Mouse (Mus musculus) left cerebral cortex, adult 11 months (tissue): ENCODE measurements around the gene Mis18a.

Experiments used
- DNase-seq: peaks from one replicate; pipeline ENCODE4 v3.0.0; 2022; ENCODE audit warnings: low spot score

The Mis18a gene

DNA sequence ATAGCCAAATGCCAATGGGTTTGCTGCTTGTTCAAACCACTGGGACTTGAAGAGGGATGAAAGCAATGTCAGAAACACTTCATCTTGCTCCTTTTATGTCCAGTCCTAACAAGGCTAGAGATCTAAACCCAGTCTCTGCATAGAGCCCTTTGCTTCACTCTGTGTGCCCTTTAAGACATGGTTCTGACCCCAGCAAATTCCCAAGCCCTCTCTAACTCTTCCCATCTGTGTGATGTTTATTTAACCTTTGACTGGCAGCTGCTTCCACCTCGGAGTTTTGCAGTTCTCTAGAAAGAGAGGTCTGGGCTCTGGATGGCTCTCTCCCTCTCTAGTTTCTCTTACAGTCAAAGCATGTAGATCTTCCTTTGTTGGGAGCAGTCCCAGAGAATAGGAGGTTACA is 23.6 kb downstream of the Mis18a start:
- DNase-seq: no peak

DNA sequence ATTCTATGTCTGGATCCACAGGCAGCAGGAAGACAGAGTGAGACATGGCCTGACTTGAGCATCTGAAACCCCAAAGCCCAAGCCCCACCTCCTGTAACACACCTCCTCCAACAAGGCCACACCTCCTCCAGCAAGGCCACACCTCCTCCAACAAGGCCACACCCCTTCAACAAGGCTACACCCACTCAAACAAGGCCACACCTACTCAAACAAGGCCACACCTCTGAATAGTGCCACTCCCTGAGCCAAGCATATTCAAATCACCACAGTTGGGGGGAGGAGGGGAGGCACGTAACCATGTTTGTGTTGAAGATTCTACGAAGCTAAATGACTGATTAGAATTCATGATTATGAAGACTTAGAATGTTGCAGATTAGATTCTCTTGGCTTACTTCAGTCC is 25.7 kb downstream of the Mis18a start:
- no peak for DNase-seq

DNA sequence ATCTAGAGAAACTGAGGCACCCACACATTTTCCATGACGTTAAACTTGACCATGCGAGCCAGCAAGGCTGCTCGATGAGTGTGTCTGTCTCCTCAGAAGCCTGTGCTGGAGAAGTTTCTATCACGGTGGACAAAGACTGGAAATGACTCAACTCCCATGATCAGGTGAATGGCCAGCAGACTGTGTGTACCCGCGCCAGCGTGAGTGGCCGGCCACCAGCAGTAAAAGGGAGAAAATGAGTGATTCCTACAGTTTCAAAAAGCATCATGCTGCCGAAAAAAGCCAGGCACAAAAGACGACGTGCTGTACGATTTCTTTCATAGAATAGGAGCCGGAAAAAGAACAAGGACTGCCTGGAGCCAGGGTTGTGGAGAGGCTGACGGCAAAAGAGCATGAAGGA is 27.8 kb downstream of the Mis18a start:
- DNase-seq: no peak

DNA sequence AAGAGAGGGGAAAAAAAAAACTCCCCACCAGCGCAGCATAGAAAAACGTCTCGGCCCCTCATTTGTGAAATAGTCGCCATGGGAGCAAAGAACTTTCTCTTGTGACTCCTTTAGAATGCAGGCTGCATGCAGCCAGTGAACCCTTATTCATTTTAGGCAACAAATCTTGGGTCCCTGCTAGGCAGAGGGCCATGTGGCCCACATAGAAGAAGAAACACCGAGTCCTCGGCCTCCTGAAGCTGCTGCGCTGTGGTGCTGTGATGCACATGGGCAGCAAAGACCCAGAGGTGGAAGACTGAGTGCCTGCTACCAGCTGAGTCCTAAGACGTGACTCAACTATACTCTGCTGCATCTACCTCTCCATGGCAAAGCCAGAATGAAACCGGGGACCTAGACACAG is 30.9 kb downstream of the Mis18a start:
- DNase-seq: no peak

DNA sequence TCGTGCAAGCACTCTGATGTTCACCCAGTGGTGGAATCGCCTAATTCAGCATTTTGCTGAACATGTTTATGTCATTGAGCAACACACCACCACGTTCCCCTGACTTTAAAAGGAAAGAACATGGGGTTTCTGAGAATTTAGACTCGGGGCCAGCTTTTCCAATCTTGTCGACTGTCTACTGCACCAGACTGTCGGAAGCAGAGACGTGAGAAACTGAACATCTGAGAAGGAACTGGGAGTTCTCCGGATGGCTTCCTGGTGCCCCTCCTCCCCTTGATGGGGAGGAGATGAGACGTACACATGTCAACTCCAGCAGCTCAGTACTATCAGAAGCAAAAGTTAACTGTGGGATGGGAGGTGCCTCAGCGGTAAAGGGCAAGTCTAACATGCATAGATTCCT is 32.1 kb downstream of the Mis18a start:
- DNase-seq: no peak

DNA sequence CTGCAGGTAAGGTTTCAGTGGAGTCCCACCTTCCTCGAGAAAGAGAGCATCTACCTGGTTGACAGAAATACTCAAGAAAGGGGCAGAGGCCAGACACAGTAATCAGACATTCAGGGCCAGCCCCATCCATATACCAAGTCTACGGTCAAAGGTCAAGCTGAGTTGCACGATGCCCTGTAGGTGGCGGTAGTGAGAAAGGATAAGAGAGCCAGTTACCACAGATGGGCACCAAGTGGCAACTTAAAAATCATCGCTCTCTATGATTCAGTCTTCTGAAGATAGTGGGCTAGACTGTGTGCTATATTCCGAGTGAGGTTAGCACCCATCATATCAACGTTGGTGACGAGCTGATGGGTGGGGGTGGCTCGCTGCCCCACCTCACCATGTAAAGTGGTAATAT is 32.5 kb downstream of the Mis18a start:
- DNase-seq: no peak

DNA sequence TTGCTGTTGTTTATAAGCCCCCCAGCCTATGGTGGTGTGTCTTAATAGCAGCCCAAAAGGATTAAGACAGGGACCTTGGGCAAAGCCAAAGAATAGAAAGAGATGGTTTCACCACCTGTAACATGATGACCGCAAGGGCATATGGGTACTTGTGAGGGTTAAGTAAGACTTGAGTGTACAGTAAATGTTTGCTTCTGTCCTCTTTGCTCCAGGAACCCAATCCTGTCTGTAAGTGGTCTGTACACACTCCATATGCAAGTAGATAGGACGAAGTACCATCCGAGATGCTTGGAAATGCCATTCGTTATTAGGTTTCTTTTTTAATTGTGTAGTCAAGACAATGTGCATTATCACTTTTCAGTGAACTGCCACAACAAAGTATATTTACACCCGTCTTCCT is 33.6 kb downstream of the Mis18a start:
- no peak for DNase-seq

DNA sequence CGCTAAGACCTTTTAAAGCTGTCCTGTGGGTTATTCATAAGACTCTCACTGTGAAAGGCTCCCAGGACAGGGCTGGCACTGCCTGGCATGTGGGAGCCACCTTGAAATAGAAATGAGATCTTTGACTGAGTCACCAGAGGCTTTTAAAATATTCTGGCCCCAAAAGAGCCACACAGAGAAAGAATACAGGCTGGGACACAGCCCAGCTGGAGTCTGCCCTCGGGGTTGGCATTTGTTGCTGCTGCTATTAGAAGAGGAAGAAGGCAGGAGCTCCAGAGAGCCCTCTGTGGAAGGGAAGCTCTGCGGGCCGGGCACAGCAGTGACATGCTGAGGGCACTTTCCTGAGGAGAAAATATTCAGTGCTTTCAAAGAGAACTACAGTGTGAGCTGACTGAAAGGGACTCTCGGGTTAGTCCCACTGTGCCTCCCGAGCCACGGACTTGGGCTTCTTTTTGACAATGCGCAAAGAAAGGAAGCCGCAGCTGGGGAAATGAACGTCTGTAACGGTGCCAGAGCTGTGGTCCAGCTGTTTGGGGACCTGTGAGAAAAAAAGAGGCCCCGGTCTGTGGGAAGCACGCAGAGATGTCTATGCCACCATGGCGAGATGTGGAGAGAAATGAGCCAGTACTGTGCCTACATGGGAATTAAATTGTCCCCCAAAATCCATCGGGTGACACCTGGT is 34.4 kb downstream of the Mis18a start:
- DNase-seq: no peak

DNA sequence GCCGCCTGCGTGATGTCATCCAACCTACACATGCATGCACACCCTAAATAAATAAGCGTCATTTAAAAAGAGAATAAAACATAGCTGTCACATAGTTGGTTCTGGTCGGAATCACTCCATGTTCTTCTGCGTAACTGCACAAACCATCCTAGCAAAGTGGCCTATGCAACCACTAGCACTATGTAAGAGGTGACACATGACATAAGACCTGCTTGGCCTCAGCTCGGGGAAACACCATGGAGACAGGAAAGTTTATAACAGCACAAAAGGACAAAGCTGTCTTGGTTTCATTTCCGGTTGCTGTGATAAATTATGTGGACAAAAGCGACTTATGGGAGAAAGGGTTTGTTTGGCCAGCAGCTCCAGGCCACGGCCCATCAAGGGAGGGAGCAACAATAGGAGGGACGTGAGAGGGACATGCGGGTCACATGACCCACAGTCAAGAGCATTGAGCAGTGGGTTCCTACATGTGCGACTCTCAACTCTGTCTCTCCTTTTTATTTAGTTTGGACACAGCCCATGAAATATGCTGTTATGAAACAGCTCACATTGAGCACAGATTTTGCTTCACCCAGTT is 39.4 kb downstream of the Mis18a start:
- DNase-seq: no peak

DNA sequence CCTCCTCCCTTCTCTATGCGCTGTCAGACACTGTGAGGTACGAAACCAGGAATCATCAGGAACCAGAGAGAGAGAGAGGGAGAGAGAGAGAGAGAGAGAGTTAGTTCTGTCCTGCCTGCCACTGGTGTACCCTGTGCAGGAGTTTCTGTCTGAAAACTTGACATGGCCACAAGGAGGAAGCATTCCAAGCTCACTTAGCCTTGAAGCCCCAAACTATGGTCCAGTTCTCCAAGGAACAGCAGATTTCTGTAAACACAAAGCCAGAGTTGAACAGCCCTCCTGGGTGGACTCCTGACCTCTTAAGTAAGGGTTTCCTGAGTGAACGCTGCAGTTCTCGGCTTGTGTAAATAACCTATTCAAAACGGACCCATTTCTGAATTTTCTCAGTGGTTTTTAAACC is 40.2 kb downstream of the Mis18a start:
- no peak for DNase-seq

DNA sequence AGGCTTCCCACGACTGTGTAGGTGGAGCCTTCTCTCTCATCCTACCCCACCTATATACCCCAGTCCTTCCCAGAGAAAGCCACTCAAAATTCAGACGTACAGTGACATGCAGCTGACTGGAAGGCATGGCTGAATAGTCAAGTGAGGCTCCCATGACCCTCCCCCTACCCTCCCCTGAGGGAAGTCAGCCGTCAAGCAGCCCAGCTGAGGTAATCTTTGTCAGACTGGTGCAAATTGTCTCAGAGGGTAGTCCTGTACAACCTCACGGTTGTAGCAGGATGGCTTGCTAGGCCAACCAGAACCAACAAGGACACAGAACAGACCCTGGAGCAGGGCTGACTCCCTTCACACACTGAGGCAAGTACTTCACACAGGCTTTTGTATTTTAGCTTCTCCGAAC is 43.1 kb downstream of the Mis18a start:
- no peak for DNase-seq

DNA sequence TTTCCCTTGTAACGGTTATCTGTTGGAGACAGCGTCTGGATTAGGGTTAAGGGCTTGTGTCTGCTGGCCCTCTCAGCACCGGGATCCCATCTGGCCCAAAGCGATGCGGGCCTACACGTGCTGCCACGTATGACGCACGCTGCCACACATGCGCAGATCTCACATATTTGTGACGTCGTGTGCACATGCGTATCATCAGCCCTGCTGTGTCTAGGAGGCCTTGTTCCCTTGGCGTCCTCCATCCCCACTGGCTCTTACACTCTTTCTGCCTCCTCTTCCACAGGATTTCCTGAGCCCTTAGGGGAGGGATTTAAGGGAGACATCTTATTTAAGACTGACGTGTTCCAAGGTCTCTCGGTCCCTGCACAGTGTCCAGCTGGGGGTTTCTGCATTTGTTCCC is 47.2 kb downstream of the Mis18a start:
- no peak for DNase-seq

DNA sequence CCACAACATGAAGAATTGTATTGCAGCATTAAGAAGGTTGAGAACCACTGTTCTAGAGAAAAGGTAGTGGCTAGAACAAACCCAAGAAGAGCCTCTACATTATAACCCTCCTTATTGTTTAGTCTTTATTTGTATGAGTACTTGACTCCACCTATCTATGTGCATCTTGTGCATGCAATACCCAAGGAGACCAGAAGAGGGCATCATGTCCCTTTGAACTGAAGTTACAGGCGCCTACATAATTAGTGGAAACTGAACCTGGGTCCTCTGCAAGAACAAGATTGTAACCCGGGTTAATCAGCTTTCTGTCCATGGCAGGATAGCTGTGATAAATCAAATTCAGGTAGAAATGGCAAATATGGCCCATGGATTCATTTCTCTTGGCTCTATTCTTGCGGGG is 48.4 kb downstream of the Mis18a start:
- DNase-seq: no peak

DNA sequence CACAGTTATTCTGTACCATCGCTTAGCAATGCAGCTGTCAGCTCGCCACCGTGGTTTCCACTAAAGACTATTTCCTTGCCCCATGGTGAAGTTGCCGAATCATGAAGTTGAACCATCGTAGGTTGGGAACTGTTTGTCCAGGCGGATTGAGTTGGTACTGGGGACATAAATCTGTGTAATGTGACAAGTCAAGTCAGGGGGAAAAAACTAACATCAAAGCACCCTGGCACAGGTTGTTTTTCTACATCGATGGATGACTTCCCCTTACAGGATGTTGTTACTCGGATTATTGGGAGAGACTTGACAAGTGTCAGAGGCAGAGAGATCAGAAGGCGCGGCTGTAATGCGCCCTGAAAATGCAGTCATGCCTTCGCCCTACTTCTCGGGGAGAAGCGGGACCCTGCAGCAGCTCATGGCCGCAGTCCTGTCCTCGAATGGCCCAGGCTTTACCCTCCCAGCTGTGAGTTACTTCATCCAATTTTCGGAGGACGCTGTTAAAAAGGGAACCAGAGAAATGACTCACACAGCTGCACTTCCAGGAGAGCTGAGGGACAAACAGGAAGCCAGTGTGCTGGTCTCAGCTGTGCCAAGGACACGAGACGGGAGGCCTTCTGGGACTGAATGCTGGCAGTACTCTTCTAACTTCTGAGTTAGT is 50.2 kb downstream of the Mis18a start:
- DNase-seq: no peak

DNA sequence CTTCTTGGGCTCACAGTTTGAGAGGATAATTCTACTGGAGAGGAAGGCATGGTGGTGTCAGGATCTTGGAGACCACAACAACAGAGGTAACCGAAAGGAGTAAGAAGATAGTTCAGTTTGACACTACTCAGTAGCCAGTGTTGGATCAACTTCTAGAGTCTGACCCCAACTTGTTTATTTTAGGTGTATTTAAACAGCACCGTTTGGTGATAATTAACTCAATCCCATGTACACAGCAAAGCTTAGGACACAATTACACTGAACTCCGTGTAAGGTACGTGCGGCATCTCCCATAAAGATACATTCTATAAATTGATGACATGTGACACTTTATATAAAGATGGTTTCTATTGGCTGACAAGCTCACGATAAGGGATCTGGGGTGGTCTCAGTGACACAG is 52.6 kb downstream of the Mis18a start:
- no peak for DNase-seq

DNA sequence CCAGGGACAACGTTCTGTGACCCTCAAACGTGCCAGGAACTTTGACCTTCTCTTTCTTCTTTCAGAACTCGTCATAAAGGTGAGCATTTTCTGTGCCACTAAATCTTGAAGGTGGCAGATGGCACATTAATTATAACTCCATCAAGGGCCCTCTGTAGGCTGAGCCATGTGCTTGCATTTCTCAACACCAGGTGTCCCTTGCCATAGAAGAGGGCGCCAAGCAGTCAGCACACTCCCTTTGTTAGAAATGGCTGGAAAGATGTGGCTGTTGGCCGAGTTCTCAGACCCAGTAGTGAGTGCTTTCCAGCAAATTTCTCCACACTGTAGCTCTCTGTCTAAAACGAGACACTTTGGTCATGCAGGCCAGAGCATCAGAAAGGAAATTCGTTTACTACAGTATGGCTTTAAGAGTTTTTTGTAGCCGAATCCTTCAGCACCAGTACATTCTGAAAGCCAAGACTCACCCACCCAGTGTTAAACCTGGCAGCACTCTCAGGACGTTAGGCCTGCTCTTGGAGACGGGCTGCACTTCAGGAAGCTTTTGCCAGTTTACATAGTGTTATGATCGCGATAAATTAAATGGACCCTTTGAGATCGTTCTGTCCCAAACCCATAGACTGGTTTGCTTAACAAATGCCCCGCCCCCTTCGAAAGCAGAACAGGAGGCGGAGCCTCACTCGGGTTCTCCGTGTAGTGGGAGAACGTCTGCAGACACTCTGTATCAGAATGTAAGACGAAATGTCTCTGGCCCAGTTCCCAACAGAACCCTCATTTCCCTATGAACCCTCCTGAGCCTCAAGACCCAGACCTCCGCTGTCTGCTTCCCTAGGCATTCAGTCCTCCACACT is 53.5 kb downstream of the Mis18a start:
- DNase-seq: no peak
